Mouse (Mus musculus) neural tube, embryonic 13.5 days (tissue): ENCODE measurements around the gene Abl1. TPM values are rescaled to one million over a fixed set of nuclear protein-coding genes. Genes with fewer than 3 reads are reported as not detected.

Experiments used
- ATAC-seq: fragments of 200-750 bp; cut with Nextera tagmentation; 2 replicates; pipeline ENCODE4 v1.8.0; 2017; ENCODE audit warnings: low read depth, mild to moderate bottlenecking, moderate TSS enrichment, moderate library complexity
- H3K27ac ChIP-seq: fragments of 300-500 bp; sonication (generic); replicated peaks from 2 replicates; pipeline ENCODE4 v1.5.1; 2015; ENCODE audit warnings: moderate library complexity, mild to moderate bottlenecking, inconsistent platforms
- H3K27me3 ChIP-seq: fragments of 300-500 bp; sonication (generic); 2 replicates; pipeline ENCODE4 v1.6.1; 2015; ENCODE audit warnings: mild to moderate bottlenecking, inconsistent platforms
- H3K36me3 ChIP-seq: fragments of 300-500 bp; sonication (generic); 2 replicates; pipeline ENCODE4 v1.6.1; 2015; ENCODE audit warnings: mild to moderate bottlenecking, inconsistent platforms
- H3K4me1 ChIP-seq: fragments of 300-500 bp; sonication (generic); replicated peaks from 2 replicates; pipeline ENCODE4 v1.6.1; 2015; ENCODE audit warnings: inconsistent platforms
- H3K4me2 ChIP-seq: fragments of 300-500 bp; sonication (generic); 2 replicates; pipeline ENCODE4 v1.6.1; 2015; ENCODE audit warnings: inconsistent platforms, mild to moderate bottlenecking, moderate library complexity
- H3K4me3 ChIP-seq: fragments of 300-500 bp; sonication (generic); 2 replicates; pipeline ENCODE4 v1.5.1; 2015; ENCODE audit warnings: mild to moderate bottlenecking, inconsistent platforms
- H3K9ac ChIP-seq: fragments of 300-500 bp; sonication (generic); 2 replicates; pipeline ENCODE4 v1.6.1; 2015; ENCODE audit warnings: moderate library complexity, mild to moderate bottlenecking, inconsistent platforms
- H3K9me3 ChIP-seq: fragments of 300-500 bp; sonication (generic); 2 replicates; pipeline ENCODE4 v1.6.1; 2016; ENCODE audit warnings: inconsistent platforms
- WGBS: fragments of 180-500 bp; shearing (Covaris S2); methylation state at CpG from one replicate; pipeline ENCODE4 v1.1.7; 2015; 5-methylcytosine and 5-hydroxymethylcytosine counted together
- polyA plus RNA-seq: library from polyadenylated mRNA; unstranded; fragments of >200 nt; fragmentation: Nextera tagmentation; extraction: Ambion mirVana; gene quantifications from 2 replicates; pipeline ENCODE4 v1.2.1, GENCODE M21; 2015

Abl1 gene
- polyA plus RNA-seq, 1 experiment from 2014 or later = 19.3 TPM

- Histone ChIP-seq H3K27ac (no peak overlapping the region), H3K36me3 (peaks cover 81% of the 10 kb centered on the region), H3K27me3 (no peaks in the 10 kb centered on the region), H3K4me2 (no peak overlapping the region), H3K9me3 (no peaks in the 10 kb centered on the region), H3K4me1 (peaks cover 9% of the 10 kb centered on the region), H3K9ac (no peak overlapping the region), H3K4me3 (no peak overlapping the region)
- no peak for ATAC-seq
- WGBS = 86% methylated on average over 9 of the region's 9 CpGs
Observed at GRCm38 (mm10) chr2:31801416-31801815, 113.2 kb downstream of the Abl1 start.

DNA sequence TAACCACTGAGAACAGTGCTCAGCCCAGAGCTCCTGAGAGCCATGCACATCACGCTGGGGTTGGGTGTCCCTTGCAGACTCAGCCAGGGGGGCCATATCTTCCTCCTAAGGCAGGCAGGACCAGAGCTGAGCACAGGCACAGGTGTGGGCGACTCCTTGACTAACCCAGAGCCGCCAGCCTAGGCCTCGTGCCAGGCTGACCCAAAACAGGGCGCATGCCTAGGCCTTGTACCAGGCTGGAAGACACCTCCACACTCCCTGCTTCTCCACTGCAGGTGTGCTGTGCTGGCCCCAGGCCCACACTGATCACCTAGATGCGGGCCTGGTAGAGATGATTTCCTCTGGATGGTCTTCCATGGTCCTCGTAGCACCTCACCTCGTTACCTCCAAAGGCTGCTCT is 114.6 kb downstream of the Abl1 start:
- Histone ChIP-seq H3K9ac (no peak overlapping the region), H3K9me3 (no peaks in the 10 kb centered on the region), H3K4me3 (no peak overlapping the region), H3K4me2 (no peak overlapping the region), H3K36me3 (peaks cover 67% of the 10 kb centered on the region), H3K4me1 (peaks cover 23% of the 10 kb centered on the region), H3K27ac (no peak overlapping the region), H3K27me3 (no peaks in the 10 kb centered on the region)
- no peak for ATAC-seq
- WGBS = 92% methylated on average over 8 of the region's 8 CpGs

DNA sequence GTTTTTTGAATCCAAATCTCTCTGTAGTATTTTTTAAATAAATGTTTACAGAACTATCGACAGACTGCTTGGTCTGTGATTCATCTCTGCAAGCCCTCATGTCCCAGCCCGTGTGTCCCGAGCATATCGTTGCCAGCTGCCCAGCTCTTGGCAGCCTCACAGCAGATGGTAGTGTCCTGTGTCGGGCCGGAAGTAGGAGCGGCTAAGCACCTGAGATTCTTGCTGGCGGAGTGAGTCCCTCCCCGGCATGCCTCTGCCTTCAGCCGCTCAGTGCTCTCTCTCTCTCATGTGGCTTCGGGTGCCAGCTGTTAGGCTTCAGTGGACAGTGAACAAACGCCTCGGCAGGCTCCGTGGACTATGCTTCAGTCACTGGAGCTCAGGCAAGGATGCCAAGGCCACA is 115.3 kb downstream of the Abl1 start:
- Histone ChIP-seq H3K4me2 (no peak overlapping the region), H3K36me3 (peaks cover 61% of the 10 kb centered on the region), H3K27ac (no peak overlapping the region), H3K27me3 (no peaks in the 10 kb centered on the region), H3K9me3 (no peaks in the 10 kb centered on the region), H3K9ac (no peak overlapping the region), H3K4me1 (peaks cover 30% of the 10 kb centered on the region), H3K4me3 (no peak overlapping the region)
- WGBS = 86% methylated on average over 14 of the region's 14 CpGs
- no peak for ATAC-seq

GRCm38 (mm10) chr2:31806639-31807382 is 118.6 kb downstream of the Abl1 start:
- H3K36me3 ChIP-seq = peaks cover 27% of the 10 kb centered on the region
- H3K4me1 ChIP-seq = peaks cover 53% of the 10 kb centered on the region
- H3K4me3 ChIP-seq = no peak overlapping the region
- peak overlapping the region; percentile 76 for H3K27ac ChIP-seq
- H3K9me3 ChIP-seq = no peaks in the 10 kb centered on the region
- H3K27me3 ChIP-seq = peaks cover 12% of the 10 kb centered on the region; the same call in 1 of the 2 replicates
- 20% methylated on average over 9 of the region's 9 CpGs for WGBS
- peak; percentile 70 for ATAC-seq
- H3K4me2 ChIP-seq = no peak overlapping the region
- H3K9ac ChIP-seq = peak overlapping the region; percentile 45

DNA sequence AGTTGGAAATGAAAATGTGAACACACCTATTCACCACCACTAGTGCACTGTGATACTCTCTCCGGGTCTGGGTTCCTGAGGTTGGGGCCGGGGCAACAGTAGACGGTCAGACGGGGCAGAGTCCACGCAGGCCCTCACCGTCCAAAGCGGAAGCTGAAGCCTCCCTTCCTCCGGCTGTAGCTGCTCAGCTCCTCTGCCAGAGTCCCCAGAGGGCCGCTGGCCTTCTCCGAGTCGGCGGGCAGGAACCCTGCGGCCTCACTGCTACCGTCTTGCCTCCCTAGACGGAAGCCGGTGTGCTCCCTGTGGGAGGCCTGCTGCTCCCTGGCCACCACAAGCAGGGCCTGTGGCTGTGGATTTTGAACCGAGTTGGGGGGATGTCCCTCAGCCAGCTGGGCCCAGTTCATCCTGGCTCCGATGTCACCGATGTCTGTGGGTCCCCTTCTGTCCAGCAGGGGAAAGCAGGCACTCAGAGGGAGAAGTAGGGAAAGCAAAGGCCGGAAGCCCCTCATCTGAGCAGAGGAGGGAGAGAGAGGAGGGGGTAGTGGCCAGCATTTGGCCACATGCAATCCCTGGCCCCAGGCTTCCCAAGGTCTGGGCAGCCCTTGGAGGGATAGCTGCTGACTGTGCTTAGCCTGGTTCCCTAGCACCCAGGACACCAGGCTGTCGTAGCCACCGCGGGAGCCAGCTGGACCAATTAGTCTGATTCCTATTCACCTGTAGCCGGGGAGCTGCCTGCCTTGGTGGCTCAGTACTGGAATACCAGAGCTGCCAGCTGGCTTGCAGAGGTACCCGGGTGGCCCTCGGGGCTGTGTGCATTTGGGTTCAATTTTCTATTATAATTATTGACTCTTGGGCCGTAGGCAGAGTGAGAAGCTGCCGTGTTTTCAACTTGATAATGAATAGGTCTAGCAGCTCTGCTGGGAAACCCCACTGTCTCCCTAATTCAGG is 120.5 kb downstream of the Abl1 start:
- Histone ChIP-seq H3K27me3 (peaks cover 14% of the 10 kb centered on the region; the same call in 1 of the 2 replicates), H3K4me2 (no peak overlapping the region), H3K27ac (no peak overlapping the region), H3K4me1 (peaks cover 53% of the 10 kb centered on the region), H3K4me3 (no peak overlapping the region), H3K9ac (peak overlapping the region; percentile 22), H3K9me3 (no peaks in the 10 kb centered on the region), H3K36me3 (peaks cover 9% of the 10 kb centered on the region; the same call in 1 of the 2 replicates)
- WGBS = 34% methylated on average over 28 of the region's 28 CpGs
- ATAC-seq = no peak

DNA sequence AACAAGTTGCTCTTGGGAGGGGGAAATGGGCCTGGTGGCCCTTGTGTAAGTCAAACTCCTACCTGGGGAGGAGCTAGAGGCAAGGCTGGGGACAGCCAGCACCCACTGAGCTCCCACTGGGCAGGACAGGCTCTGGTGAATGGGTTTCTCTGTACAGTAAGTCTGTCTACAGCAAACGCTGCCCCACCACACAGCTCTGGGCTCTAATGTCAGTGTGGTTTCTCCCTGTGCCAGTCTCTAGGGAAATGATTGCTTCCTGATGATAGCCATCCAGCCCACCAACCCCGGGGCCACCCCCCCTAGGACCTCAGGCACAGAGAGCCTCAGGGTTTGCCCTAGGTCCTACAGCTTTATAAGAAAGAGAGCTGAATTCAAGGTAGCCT is 121.2 kb downstream of the Abl1 start:
- no peaks in the 10 kb centered on the region for H3K9me3 ChIP-seq
- H3K4me1 ChIP-seq = peaks cover 53% of the 10 kb centered on the region
- peak overlapping the region; percentile 22 for H3K9ac ChIP-seq
- H3K36me3 ChIP-seq = peaks cover 3% of the 10 kb centered on the region; the same call in 1 of the 2 replicates
- H3K27me3 ChIP-seq = peaks cover 17% of the 10 kb centered on the region; the same call in 1 of the 2 replicates
- H3K4me2 ChIP-seq = no peak overlapping the region
- H3K4me3 ChIP-seq = no peak overlapping the region
- ATAC-seq = no peak
- H3K27ac ChIP-seq = no peak overlapping the region
- WGBS = 49% methylated on average over 2 of the region's 2 CpGs

GRCm38 (mm10) chr2:31810444-31810843 is 122.3 kb downstream of the Abl1 start, which contains the start of gene Qrfp:
Qrfp (minus strand) TSS chr2:31810580.
- WGBS = 51% methylated on average over 12 of the region's 12 CpGs
- Histone ChIP-seq H3K27me3 (peaks cover 20% of the 10 kb centered on the region; the same call in 1 of the 2 replicates), H3K36me3 (no peaks in the 10 kb centered on the region), H3K4me1 (peaks cover 53% of the 10 kb centered on the region), H3K9me3 (no peaks in the 10 kb centered on the region), H3K4me2 (no peak within 1 kb of the TSS), H3K27ac (no peak within 1 kb of the TSS), H3K4me3 (no peak within 1 kb of the TSS), H3K9ac (no peak within 1 kb of the TSS)
- no peak for ATAC-seq

GRCm38 (mm10) chr2:31811086-31811958 is 123.1 kb downstream of the Abl1 start:
- H3K36me3 ChIP-seq = no peaks in the 10 kb centered on the region
- H3K4me1 ChIP-seq = peaks cover 45% of the 10 kb centered on the region
- WGBS = 87% methylated on average over 14 of the region's 14 CpGs
- H3K27ac ChIP-seq = no peak overlapping the region
- no peaks in the 10 kb centered on the region for H3K9me3 ChIP-seq
- no peak overlapping the region for H3K4me3 ChIP-seq
- H3K9ac ChIP-seq = no peak overlapping the region
- H3K27me3 ChIP-seq = peaks cover 20% of the 10 kb centered on the region; the same call in 1 of the 2 replicates
- ATAC-seq = no peak
- no peak overlapping the region for H3K4me2 ChIP-seq

- no peak for ATAC-seq
- 90% methylated on average over 4 of the region's 4 CpGs for WGBS
- Histone ChIP-seq H3K27ac (no peak overlapping the region), H3K4me1 (peaks cover 21% of the 10 kb centered on the region), H3K36me3 (no peaks in the 10 kb centered on the region), H3K9me3 (no peaks in the 10 kb centered on the region), H3K27me3 (peaks cover 20% of the 10 kb centered on the region; the same call in 1 of the 2 replicates), H3K4me2 (no peak overlapping the region), H3K4me3 (no peak overlapping the region), H3K9ac (no peak overlapping the region)
Observed at GRCm38 (mm10) chr2:31813641-31814040, 125.5 kb downstream of the Abl1 start.

DNA sequence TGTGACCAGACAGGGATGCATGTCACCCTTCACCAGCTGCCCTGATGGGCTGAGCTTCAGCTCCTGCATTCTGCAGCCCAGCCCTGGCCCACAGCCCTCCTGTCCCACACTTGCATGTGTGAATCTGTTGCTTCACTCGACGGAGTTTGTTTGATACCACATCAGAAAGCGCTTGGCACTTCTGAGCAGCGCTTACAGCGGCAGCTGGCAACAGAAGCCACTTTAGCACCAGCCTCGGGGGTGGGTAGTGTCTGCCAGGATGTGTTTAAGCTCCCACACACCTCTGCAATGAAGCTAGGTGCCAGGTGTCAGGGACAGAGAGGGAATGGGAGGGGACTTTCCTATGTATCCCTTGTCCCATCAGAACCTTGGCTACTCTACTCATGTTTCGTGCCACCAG is 126.5 kb downstream of the Abl1 start:
- 77% methylated on average over 7 of the region's 7 CpGs for WGBS
- H3K27ac ChIP-seq = no peak overlapping the region
- H3K36me3 ChIP-seq = no peaks in the 10 kb centered on the region
- no peaks in the 10 kb centered on the region for H3K9me3 ChIP-seq
- peaks cover 20% of the 10 kb centered on the region; the same call in 1 of the 2 replicates for H3K27me3 ChIP-seq
- H3K4me3 ChIP-seq = no peak overlapping the region
- H3K4me1 ChIP-seq = peaks cover 11% of the 10 kb centered on the region
- no peak overlapping the region for H3K9ac ChIP-seq
- ATAC-seq = no peak
- H3K4me2 ChIP-seq = no peak overlapping the region

DNA sequence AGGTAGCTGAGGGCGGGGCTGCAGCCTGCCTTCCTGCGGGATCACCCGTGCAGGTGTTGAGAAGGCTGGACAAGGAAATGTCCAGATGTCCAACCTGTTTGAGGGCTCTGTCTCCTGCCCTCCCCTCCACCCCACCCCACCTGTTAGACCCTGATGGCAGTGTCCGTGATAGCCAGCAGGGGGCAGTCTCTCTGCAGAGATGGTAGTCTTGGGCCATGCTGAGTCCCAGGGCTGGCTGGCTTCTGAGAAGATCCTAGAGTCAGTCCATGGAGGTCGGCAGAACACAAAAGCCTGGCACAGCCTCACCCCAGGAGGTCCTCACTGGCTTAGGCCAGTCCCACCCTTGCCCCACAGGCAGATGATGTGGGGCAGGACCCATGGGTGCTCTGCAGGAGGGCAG is 127.2 kb downstream of the Abl1 start:
- 0 out of 2 replicates have a peak, but pooled peaks have one; percentile 14 for ATAC-seq
- 34% methylated on average over 5 of the region's 5 CpGs for WGBS
- H3K4me2 ChIP-seq = no peak overlapping the region

More for the DNA sequence above, 127.2 kb downstream of the Abl1 start:
- Histone ChIP-seq H3K27ac (no peak overlapping the region), H3K4me3 (no peak overlapping the region), H3K9me3 (no peaks in the 10 kb centered on the region), H3K27me3 (peaks cover 19% of the 10 kb centered on the region; the same call in 1 of the 2 replicates), H3K4me1 (peaks cover 4% of the 10 kb centered on the region), H3K9ac (no peak overlapping the region), H3K36me3 (no peaks in the 10 kb centered on the region)
